Mouse (Mus musculus) bone marrow, adult 2 months (tissue): ENCODE measurements at regions not wholly inside any gene's neighbourhood (a gene's known extent, or its start where the extent isn't known, plus 50 kb on each side); places are given as distances from the start of the nearest gene placed in this dataset.

Experiments used
- H3K27ac ChIP-seq: fragments of 200-500 bp; 2 replicates; pipeline ENCODE4 v1.5.1; 2012; ENCODE audit warnings: low read depth, mild to moderate bottlenecking, control low read depth, inconsistent platforms, low read length; ENCODE audit not compliant: control insufficient read depth, poor library complexity, insufficient read depth
- H3K4me1 ChIP-seq: fragments of 200-500 bp; 2 replicates; pipeline ENCODE4 v1.6.1; 2011; ENCODE audit warnings: low read length; ENCODE audit not compliant: control insufficient read depth, insufficient read depth
- H3K4me3 ChIP-seq: fragments of 200-500 bp; replicated peaks from 2 replicates; pipeline ENCODE3; 2011; ENCODE audit warnings: mild to moderate bottlenecking, low read depth, low read length, control low read depth; ENCODE audit not compliant: control insufficient read depth
- CTCF ChIP-seq: fragments of 200-500 bp; IDR thresholded peaks from 2 replicates; pipeline ENCODE4 v1.5.1; 2011; ENCODE audit warnings: low read length, control low read depth; ENCODE audit not compliant: control insufficient read depth, insufficient read depth
- POLR2A ChIP-seq: fragments of 200-500 bp; IDR thresholded peaks from 2 replicates; pipeline ENCODE4 v1.6.1; 2011; ENCODE audit warnings: low read depth, mild to moderate bottlenecking, control low read depth, low read length, borderline replicate concordance; ENCODE audit not compliant: control insufficient read depth
- WGBS: fragments of 180-500 bp; shearing (Covaris S2); methylation state at CpG from one replicate; pipeline ENCODE4 v1.1.7; 2018; 5-methylcytosine and 5-hydroxymethylcytosine counted together

DNA sequence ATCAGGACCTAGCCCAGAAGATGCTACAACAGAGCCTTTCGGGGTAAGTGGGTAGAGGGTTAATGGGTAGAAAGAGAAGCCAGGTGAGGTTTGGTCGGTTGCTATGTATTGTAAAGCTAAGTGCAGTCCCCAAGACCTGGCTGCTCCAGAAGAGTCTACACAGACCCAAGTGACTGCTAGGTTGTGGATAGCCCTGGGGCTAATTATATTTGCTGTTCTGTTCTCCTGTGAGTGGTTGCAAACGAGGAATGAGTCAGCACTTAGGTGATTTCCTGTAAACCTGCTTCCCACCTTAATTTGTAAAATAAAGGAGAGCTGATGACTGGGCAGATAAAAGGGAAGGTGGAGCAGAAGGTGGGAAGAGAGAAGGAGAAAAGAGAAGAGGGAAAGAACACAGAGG, 126.9 kb downstream of the Evx1 start:
- Histone ChIP-seq H3K27ac (no peak overlapping the region), H3K4me1 (no peaks in the 10 kb centered on the region), H3K4me3 (no peak overlapping the region)
- TF ChIP-seq POLR2A (no peak), CTCF (no peak)
- WGBS, result 52% methylated on average over 3 of the region's 3 CpGs

GRCm38 (mm10) chr6:52443112-52443984, 130.1 kb downstream of the Evx1 start:
- no peak overlapping the region for H3K27ac ChIP-seq
- no peak for TF ChIP-seq POLR2A
- no peak for TF ChIP-seq CTCF
- H3K4me3 ChIP-seq, result no peak overlapping the region
- 82% methylated on average over 24 of the region's 24 CpGs for WGBS
- H3K4me1 ChIP-seq, result no peaks in the 10 kb centered on the region

DNA sequence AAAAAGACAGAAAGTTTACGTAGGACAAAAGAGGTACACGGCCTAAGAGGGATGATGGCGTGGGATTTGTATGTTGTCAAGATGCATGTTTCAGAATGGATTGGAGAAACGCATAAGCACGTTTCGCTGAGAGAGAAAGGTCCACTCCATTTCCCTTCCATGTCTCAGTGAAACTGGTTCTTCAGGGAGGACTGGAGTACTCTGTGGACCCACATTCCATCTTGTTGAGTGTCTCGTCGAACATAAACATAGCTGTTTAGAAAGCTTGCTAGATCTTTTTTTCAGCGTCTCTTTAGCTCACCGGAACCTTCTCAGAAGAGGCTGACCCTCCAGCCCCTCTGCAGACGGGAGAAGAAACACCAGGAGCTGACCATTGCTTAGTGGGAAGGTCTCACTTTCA, 145.5 kb downstream of the Evx1 start:
- Histone ChIP-seq H3K27ac (no peak overlapping the region), H3K4me3 (no peak overlapping the region), H3K4me1 (no peaks in the 10 kb centered on the region)
- TF ChIP-seq CTCF, result no peak
- TF ChIP-seq POLR2A, result no peak
- WGBS, result 86% methylated on average over 11 of the region's 11 CpGs

DNA sequence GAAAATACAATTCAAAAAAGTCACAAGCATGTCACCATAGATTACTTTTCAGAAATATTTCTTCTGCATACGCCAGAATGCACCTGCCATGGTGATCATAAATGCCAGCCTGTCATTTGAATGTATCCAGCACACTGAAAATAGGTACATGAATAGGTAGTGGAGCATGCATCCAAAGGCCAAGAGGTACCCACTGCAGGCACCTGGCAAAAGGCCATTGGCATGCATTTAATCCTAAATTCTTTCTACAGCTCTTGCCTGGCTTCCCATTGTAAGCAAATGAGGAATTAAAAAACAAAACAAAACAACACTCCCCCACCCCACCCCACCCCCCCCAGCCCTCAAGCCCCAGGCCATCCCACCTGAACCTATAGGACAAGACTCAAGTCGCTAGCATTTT, 147.9 kb downstream of the Evx1 start:
- 74% methylated on average over 2 of the region's 2 CpGs for WGBS
- no peak for TF ChIP-seq CTCF
- no peak for TF ChIP-seq POLR2A
- no peak overlapping the region for H3K27ac ChIP-seq
- H3K4me1 ChIP-seq, result no peaks in the 10 kb centered on the region
- no peak overlapping the region for H3K4me3 ChIP-seq

GRCm38 (mm10) chr6:52463369-52463768, 150.1 kb downstream of the Evx1 start:
- no peaks in the 10 kb centered on the region for H3K4me1 ChIP-seq
- no peak overlapping the region for H3K27ac ChIP-seq
- TF ChIP-seq CTCF (no peak), POLR2A (no peak)
- no peak overlapping the region for H3K4me3 ChIP-seq
- 95% methylated on average over 12 of the region's 12 CpGs for WGBS

GRCm38 (mm10) chr6:52464571-52464970, 151.3 kb downstream of the Evx1 start:
- TF ChIP-seq CTCF, result no peak
- no peak for TF ChIP-seq POLR2A
- WGBS, result 74% methylated on average over 3 of the region's 3 CpGs
- Histone ChIP-seq H3K27ac (no peak overlapping the region), H3K4me3 (no peak overlapping the region), H3K4me1 (no peaks in the 10 kb centered on the region)

- no peak for TF ChIP-seq POLR2A
- no peak for TF ChIP-seq CTCF
- WGBS, result 69% methylated on average over 9 of the region's 9 CpGs
These were observed 152.7 kb downstream of the Evx1 start for GRCm38 (mm10) chr6:52465834-52466525.

DNA sequence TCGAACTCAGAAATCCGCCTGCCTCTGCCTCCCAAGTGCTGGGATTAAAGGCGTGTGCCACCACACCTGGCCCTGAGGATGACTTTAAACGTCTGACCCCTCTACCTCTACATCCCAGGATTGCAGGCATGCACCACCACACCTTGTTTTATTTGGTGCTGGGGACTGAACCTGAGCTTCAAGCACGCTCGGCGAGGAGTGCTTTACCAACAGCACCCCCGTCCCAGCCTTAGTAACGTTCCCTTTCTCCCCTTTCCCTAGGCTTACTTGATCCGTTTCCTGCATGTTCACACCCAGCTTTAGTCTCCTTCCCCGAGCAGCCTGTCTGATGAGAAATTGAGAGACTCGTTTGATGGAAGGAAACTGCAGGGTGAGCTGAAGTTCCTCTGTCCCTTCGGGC, 157.5 kb downstream of the Evx1 start:
- WGBS, result 64% methylated on average over 13 of the region's 13 CpGs
- no peak overlapping the region for H3K27ac ChIP-seq
- H3K4me1 ChIP-seq, result no peaks in the 10 kb centered on the region
- H3K4me3 ChIP-seq, result no peak overlapping the region
- no peak for TF ChIP-seq CTCF
- no peak for TF ChIP-seq POLR2A

More at GRCm38 (mm10) chr6:52465834-52466525, 152.7 kb downstream of the Evx1 start:
- H3K4me1 ChIP-seq, result no peaks in the 10 kb centered on the region
- no peak overlapping the region for H3K27ac ChIP-seq
- no peak overlapping the region for H3K4me3 ChIP-seq

DNA sequence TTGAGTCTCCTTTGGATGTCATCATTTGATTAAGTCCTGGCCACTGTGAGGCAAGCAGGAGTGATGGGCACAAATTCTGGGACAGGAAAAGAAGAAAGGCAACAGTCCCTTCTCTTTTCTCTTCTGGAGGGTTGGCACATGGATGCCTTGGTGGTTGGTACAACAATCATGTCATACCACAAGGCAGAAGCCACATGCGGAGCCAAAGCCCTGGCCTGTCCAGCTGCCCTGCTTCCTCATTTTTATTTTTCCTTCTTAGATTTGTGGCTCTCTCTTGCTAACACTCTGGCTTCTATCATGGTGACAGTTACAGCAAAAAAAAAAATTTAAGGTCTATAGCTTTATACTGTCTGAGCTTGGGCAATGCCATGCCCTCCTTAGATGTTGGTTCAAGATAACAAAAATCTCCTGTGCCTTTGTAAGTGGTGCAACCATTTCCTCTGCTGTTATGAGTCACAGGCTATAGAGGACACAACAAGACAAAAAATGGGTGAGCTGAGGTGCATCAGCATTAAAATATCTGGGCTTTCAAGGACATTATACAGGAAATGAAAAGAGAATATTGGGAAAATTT, 158.2 kb downstream of the Evx1 start:
- WGBS, result 30% methylated on average over 1 of the region's 1 CpGs
- H3K4me3 ChIP-seq, result no peak overlapping the region
- H3K4me1 ChIP-seq, result no peaks in the 10 kb centered on the region
- TF ChIP-seq POLR2A (no peak), CTCF (no peak)
- H3K27ac ChIP-seq, result no peak overlapping the region
